Mouse (Mus musculus) heart, postnatal 0 days (tissue): Measurements from ENCODE around the gene Ssr2. TPM values are rescaled to one million over a fixed set of nuclear protein-coding genes. Genes with fewer than 3 reads are reported as not detected.
A peak's percentile ranks its signal among the peaks of the same experiment; 100 is the strongest.

ENCODE experiments used
- ATAC-seq: fragments of 200-750 bp; cut with Nextera tagmentation; 2 replicates; pipeline ENCODE4 v1.8.0; 2017; ENCODE audit warnings: low read depth, moderate number of reproducible peaks, moderate library complexity; ENCODE audit not compliant: insufficient read depth
- DNase-seq: peaks from one replicate; pipeline ENCODE4 v3.0.0-alpha.2; 2016; ENCODE audit warnings: low spot score
- H3K27ac ChIP-seq: fragments of 300-500 bp; sonication (generic); 2 replicates; pipeline ENCODE4 v1.5.1; 2014; ENCODE audit warnings: low read depth, mild to moderate bottlenecking
- H3K27me3 ChIP-seq: fragments of 300-500 bp; sonication (generic); 2 replicates; pipeline ENCODE4 v1.6.1; 2014; ENCODE audit warnings: low read length, mixed read lengths; ENCODE audit not compliant: control insufficient read depth, insufficient read depth
- H3K36me3 ChIP-seq: fragments of 300-500 bp; sonication (generic); replicated peaks from 2 replicates; pipeline ENCODE4 v1.6.1; 2014; ENCODE audit warnings: low read length, mixed read lengths; ENCODE audit not compliant: control insufficient read depth, insufficient read depth
- H3K4me1 ChIP-seq: fragments of 300-500 bp; sonication (generic); 2 replicates; pipeline ENCODE4 v1.6.1; 2014; ENCODE audit warnings: antibody characterized with exemption; ENCODE audit not compliant: control insufficient read depth, insufficient read depth
- H3K4me2 ChIP-seq: fragments of 300-500 bp; sonication (generic); 2 replicates; pipeline ENCODE4 v1.6.1; 2014; ENCODE audit warnings: low read depth, mild to moderate bottlenecking, low read length, moderate library complexity
- H3K4me3 ChIP-seq: fragments of 300-500 bp; sonication (generic); 2 replicates; pipeline ENCODE4 v1.5.1; 2014; ENCODE audit warnings: low read depth, low read length
- H3K9ac ChIP-seq: fragments of 300-500 bp; sonication (generic); replicated peaks from 2 replicates; pipeline ENCODE4 v1.6.1; 2014; ENCODE audit warnings: low read depth, low read length, mixed read lengths
- H3K9me3 ChIP-seq: fragments of 300-500 bp; sonication (generic); replicated peaks from 2 replicates; pipeline ENCODE4 v1.6.1; 2016; ENCODE audit warnings: low read length; ENCODE audit not compliant: control insufficient read depth
- CTCF ChIP-seq: IDR thresholded peaks from 2 replicates; pipeline ENCODE4 v1.5.1; 2016; ENCODE audit warnings: antibody characterized with exemption, control low read depth, low read depth
- EP300 ChIP-seq: IDR thresholded peaks from 2 replicates; pipeline ENCODE4 v1.6.1; 2016; ENCODE audit warnings: antibody characterized with exemption, low read depth
- WGBS: fragments of 180-500 bp; shearing (Covaris S2); extraction: QIAGEN DNeasy Blood & Tissue Kit; methylation state at CpG from one replicate; pipeline ENCODE4 v1.1.7; 2014; 5-methylcytosine and 5-hydroxymethylcytosine counted together
- polyA plus RNA-seq: library from polyadenylated mRNA; unstranded; fragments of >200 nt; fragmentation: Nextera tagmentation; extraction: Ambion mirVana; gene quantifications from 2 replicates; pipeline ENCODE4 v1.2.1, GENCODE M21; 2015
- total RNA-seq: library from RNA; depleted of rRNA; stranded (reverse); fragments of >200 nt; gene quantifications from 2 replicates; pipeline ENCODE4 v1.2.3, GENCODE M21; 2014; ENCODE audit warnings: low replicate concordance

Ssr2 gene
- total and polyA plus RNA-seq, 2 experiments from 2014 or later, result 144 to 246 TPM

- peaks cover 25% of the 10 kb centered on the region for H3K36me3 ChIP-seq
- peak overlapping the region; percentile 70; the same call in 1 of the 2 replicates for H3K9ac ChIP-seq
- H3K4me1 ChIP-seq, result peaks cover 7% of the 10 kb centered on the region; the same call in 1 of the 2 replicates
- no peak overlapping the region for H3K27ac ChIP-seq
- WGBS, result 41% methylated on average over 8 of the region's 8 CpGs
- peak overlapping the region; percentile 79 for H3K4me3 ChIP-seq
- ATAC-seq (no peak), DNase-seq (no peak)
- no peaks in the 10 kb centered on the region for H3K27me3 ChIP-seq
- TF ChIP-seq EP300 (no peak), CTCF (no peak)
- H3K4me2 ChIP-seq, result peak overlapping the region; percentile 80
- H3K9me3 ChIP-seq, result no peaks in the 10 kb centered on the region
These were observed 3.1 kb downstream of the Ssr2 start for GRCm38 (mm10) chr3:88578498-88579424.

- Histone ChIP-seq H3K4me1 (peaks cover 7% of the 10 kb centered on the region; the same call in 1 of the 2 replicates), H3K4me2 (peak overlapping the region; percentile 80), H3K4me3 (peak overlapping the region; percentile 79), H3K9me3 (no peaks in the 10 kb centered on the region), H3K27me3 (no peaks in the 10 kb centered on the region), H3K36me3 (peaks cover 26% of the 10 kb centered on the region), H3K27ac (peak overlapping the region; percentile 66), H3K9ac (peak overlapping the region; percentile 70)
- TF ChIP-seq CTCF (no peak), EP300 (no peak)
- DNase-seq, result peak; percentile 79
- peak; percentile 91 for ATAC-seq
- under 1% methylated on average over 34 of the region's 34 CpGs for WGBS
These were observed 3.9 kb downstream of the Ssr2 start for GRCm38 (mm10) chr3:88579454-88580117.

GRCm38 (mm10) chr3:88585769-88586168 is 10.1 kb downstream of the Ssr2 start:
- Histone ChIP-seq H3K27me3 (no peaks in the 10 kb centered on the region), H3K4me2 (no peak overlapping the region), H3K27ac (no peak overlapping the region), H3K4me3 (no peak overlapping the region), H3K9me3 (no peaks in the 10 kb centered on the region), H3K9ac (no peak overlapping the region), H3K4me1 (no peaks in the 10 kb centered on the region), H3K36me3 (peaks cover 61% of the 10 kb centered on the region)
- DNase-seq, result no peak
- 92% methylated on average over 6 of the region's 6 CpGs for WGBS
- ATAC-seq, result no peak
- no peak for TF ChIP-seq EP300
- TF ChIP-seq CTCF, result no peak

GRCm38 (mm10) chr3:88586640-88587039 is 11.0 kb downstream of the Ssr2 start:
- Histone ChIP-seq H3K4me2 (no peak overlapping the region), H3K36me3 (peaks cover 57% of the 10 kb centered on the region), H3K27ac (no peak overlapping the region), H3K9me3 (no peaks in the 10 kb centered on the region), H3K4me3 (no peak overlapping the region), H3K27me3 (no peaks in the 10 kb centered on the region), H3K4me1 (no peaks in the 10 kb centered on the region), H3K9ac (no peak overlapping the region)
- 92% methylated on average over 5 of the region's 5 CpGs for WGBS
- DNase-seq (no peak), ATAC-seq (no peak)
- TF ChIP-seq CTCF (no peak), EP300 (no peak)

GRCm38 (mm10) chr3:88590246-88590645 is 14.6 kb downstream of the Ssr2 start:
- Histone ChIP-seq H3K36me3 (peaks cover 35% of the 10 kb centered on the region), H3K27me3 (no peaks in the 10 kb centered on the region), H3K27ac (no peak overlapping the region), H3K9ac (no peak overlapping the region), H3K4me2 (no peak overlapping the region), H3K4me3 (no peak overlapping the region), H3K9me3 (no peaks in the 10 kb centered on the region), H3K4me1 (peaks cover 8% of the 10 kb centered on the region; the same call in 1 of the 2 replicates)
- DNase-seq, result no peak
- WGBS, result 34% methylated on average over 5 of the region's 5 CpGs
- no peak for ATAC-seq
- TF ChIP-seq CTCF (no peak), EP300 (no peak)
